Mouse (Mus musculus) left cerebral cortex, adult 18-20 months (tissue): ENCODE measurements at regions not wholly inside any gene's neighbourhood (a gene's known extent, or its start where the extent isn't known, plus 50 kb on each side); places are given as distances from the start of the nearest gene placed in this dataset.

ENCODE experiments used
- DNase-seq, 2 experiments: peaks; one replicate each; pipeline ENCODE4 v3.0.0; 2021 to 2022; ENCODE audit warnings: low spot score in 2 of 2, mixed read lengths in 1 of 2

DNA sequence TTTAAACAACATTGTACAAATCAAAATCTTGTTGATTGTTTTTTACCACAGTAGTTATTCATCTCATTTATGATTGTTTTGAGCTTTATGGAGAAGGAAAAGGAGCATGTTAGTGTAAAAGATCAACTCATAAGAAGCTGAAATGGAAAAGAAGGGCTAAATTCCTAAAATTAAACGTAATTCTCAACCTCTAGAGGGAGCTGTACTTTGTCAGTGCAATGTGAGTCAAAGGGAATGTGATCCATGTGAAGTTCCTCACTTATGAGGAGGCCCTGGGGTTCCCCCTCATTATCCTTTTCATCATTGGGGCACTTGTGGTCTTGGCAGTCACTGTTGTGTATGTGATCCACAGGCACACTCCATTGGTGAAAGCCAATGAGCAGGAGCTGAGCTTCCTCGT lies 54.0 kb upstream of the Vmn2r7 start:
- no peak for DNase-seq

GRCm38 (mm10) chr3:64901317-64901892 lies 56.8 kb upstream of the Vmn2r7 start:
- no peak for DNase-seq

GRCm38 (mm10) chr3:64949307-64949706 lies 104.7 kb upstream of the Vmn2r7 start:
- DNase-seq: peak in 1 of 2 experiments; percentile 5

DNA sequence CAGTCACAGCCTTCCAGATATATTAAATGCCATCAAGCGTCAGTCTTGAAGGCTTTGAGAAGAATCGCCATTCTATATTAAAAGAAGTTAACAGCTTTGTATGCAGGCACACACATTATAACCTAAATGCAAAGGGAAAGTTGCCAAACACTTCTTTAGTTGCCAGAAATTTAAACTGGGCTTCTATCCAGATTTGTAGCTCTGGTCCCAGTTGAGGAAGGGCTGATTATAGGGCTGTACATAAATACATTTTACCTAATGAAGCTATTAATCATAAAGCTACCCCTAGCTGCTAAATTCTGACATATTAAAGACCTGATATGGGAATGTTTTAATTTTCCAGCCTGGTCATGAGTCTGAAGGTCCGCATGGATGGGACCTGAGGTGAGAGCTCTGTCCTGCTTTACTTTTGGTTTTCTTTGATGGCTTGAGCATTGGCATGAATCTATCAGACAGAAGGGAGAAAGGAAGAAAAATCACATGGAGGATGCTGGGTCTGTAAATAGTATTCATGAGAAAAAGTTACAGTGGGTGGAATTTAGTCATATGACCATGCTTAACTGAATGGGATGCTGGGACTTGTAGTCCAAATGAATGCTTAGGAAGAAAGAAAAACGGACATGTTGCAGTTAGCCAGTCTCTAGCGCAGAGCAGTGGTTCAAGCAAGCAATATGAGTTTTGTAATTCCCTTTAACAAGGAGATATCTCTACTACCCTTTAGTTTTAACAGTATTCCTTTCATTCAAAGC lies 120.3 kb upstream of the Vmn2r7 start:
- no peak for DNase-seq

- DNase-seq: no peak
Measured at GRCm38 (mm10) chr3:64965416-64965980, 120.9 kb upstream of the Vmn2r7 start.

DNA sequence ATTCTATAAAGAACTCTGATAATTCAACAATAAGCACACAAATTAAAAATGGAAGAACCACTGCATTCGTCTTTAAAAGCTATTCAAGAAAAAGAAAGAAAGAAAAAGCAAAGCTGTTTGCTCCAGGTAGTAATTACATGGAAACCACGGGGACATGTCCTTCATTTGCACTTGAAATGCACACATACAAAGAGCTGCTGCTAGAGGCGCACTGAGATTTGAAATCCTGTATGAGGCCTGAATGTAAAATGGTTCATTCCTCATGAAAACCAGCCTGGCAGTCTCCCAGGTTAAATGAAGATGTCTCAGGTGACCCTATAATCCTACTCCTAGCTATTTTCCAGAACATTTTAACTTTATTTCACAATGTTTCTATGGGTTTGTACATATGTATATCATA lies 123.7 kb upstream of the Vmn2r7 start:
- no peak for DNase-seq

DNA sequence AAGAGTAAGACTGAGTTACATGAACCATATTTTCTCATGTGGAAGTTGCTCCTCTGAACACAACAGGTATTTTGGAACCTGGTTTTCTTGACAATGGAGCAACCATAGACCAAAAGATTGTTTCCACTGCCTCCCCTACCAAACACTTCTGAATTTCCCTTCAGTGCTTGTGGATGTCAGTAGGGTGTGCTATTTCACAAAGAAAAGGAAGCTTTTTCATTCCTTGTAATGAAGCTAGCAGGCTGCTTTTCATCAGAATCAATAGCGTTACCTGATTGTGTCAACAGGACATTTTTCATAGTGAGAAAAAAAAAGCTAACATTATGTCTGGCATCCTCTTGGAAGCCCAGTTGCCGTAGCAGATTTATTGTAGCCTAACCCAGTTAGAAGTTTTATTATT lies 124.8 kb upstream of the Kcnab1 start:
- no peak for DNase-seq

GRCm38 (mm10) chr3:64987665-64988064 lies 121.5 kb upstream of the Kcnab1 start:
- DNase-seq: peak; percentile 29 to 32

DNA sequence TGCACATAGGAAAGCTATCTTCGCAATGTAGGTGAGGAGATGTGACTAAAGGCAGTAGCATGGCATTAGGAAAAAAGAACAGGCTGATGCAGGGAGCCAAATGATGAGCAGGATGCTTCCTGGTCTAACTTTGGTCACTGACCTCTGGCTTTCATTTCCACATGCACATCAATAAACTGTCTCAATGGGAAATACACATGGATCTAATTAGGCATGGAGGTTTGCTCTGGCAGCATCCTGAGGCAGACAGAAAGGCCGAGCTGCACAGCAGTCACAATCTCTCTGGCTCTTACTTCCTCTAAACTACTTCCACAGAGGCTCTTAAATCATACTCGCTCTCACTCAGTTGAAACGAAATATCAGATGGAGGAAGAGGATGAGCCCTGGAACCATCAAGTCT lies 112.7 kb upstream of the Kcnab1 start:
- DNase-seq: no peak

GRCm38 (mm10) chr3:64997552-64997951 lies 111.6 kb upstream of the Kcnab1 start:
- no peak for DNase-seq

- DNase-seq: no peak
Measured at GRCm38 (mm10) chr3:65001131-65001530, 108.1 kb upstream of the Kcnab1 start.

- DNase-seq: no peak
Measured at GRCm38 (mm10) chr3:65002578-65002977, 106.6 kb upstream of the Kcnab1 start.

GRCm38 (mm10) chr3:65006127-65006526 lies 103.1 kb upstream of the Kcnab1 start:
- no peak for DNase-seq

DNA sequence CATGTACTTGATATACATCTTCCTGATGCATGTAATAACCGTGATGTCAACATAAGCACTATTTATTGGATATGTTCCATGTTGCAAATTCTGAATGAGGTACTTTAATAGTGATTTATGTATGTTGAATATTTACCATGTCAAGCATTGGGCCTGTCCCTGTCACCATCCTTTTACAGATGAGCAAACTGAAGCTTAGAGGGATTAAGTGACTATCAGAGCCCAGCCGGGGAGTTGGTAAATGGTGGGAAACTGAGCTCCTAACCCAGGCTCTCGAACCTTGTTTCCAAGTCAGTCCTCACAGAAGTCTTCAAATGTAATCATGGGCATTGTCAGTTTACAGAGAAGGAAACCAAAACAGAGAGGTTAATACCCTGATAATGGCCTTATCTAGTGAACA lies 102.6 kb upstream of the Kcnab1 start:
- DNase-seq: no peak

DNA sequence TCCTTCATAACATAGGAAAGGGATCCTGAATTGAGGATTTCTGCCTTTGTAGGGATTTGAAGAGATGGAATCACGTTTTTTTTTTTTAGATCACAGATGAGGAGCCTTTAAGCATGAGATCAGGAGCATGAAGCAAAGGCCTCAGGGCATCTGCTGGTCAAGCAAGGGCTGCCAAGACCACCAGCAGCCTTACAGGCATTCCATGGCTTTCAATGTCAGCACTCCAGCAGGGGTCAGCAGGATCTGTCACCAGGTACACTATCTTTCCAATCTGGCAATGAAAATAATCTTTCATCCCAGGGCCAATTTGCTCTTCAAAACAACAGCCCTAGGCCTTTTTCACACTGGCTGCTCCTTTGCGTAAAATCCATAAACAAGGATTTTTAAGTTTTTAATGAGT lies 85.3 kb upstream of the Kcnab1 start:
- no peak for DNase-seq

- DNase-seq: peak; percentile 5 to 10
Measured at GRCm38 (mm10) chr3:65037626-65038025, 71.6 kb upstream of the Kcnab1 start.

DNA sequence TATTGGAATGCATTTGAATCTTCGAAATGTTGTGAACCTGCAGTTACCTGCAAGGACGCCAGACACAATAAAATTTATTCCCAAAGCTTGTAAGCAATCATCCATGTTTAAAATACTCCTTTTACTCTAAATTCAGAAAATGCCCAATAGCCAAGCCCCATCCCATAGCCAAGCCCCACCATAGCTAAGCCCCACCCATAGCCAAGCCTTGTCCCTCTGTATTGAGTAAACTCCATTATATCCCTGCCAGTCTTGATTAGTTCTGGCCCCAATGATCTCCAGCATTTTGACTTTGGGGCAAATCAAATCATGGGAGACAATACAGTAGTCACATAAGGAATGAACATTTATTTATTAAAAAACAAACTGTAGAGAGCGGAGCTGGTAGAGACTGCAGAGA lies 61.3 kb upstream of the Kcnab1 start:
- no peak for DNase-seq

- DNase-seq: no peak
Measured at GRCm38 (mm10) chr3:65055401-65055800, 53.8 kb upstream of the Kcnab1 start.
